Mouse (Mus musculus): Measurements from ENCODE around the gene Mvk. TPM values are rescaled to one million over a fixed set of nuclear protein-coding genes. Genes with fewer than 3 reads are reported as not detected.

The Mvk gene
- polyA plus RNA-seq, 1 experiment from 2014 or later: 58.6 TPM

DNA sequence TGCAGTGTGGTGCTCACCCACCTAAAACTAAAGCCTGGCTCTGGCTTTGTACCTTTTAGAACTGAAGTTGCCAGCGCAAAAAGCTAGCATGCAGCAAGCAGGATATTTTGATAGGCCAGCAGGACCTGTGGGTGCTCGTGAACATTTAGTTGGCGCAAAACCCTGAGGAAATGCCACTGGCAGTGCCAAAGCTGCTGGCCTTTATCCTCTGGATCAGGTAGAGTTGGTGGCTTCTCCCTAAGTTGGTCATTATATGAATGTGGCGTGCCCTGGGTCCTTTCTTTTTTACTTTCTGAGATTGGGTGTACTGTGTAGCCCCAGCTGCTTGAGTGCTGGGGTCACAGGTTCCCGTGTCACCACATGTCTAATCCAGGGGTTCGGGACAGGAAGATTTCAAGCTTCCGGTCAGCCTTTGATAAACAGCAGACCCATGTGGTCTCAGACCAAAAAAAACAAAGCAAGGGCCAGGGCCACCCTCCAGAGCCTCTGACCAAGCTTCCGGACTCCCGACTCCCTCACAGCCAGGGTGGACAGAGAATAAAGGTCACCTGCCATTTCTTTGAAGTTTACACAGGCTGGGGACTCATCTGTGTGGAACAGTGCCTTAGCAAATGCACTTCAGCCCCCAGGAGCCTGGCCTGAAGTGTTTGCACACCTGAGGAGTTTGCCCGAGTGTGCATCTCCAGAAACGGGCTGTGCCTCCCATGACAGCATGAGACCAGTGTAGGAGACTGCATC is 22.3 kb upstream of the Mvk start:
- no peak overlapping the region for H3K27ac ChIP-seq
- no peaks in the 10 kb centered on the region for H3K9me3 ChIP-seq
- 82% methylated on average over 11 of the region's 11 CpGs for WGBS
- peaks cover 54% of the 10 kb centered on the region for H3K36me3 ChIP-seq
- H3K4me3 ChIP-seq: no peak overlapping the region
- no peak overlapping the region for H3K4me2 ChIP-seq
- no peaks in the 10 kb centered on the region for H3K4me1 ChIP-seq
- ATAC-seq (ENCODE audit: insufficient number of reproducible peaks, low FRiP score, low TSS enrichment, low read depth): no peak
- no peak overlapping the region for H3K9ac ChIP-seq
- H3K27me3 ChIP-seq: no peaks in the 10 kb centered on the region

DNA sequence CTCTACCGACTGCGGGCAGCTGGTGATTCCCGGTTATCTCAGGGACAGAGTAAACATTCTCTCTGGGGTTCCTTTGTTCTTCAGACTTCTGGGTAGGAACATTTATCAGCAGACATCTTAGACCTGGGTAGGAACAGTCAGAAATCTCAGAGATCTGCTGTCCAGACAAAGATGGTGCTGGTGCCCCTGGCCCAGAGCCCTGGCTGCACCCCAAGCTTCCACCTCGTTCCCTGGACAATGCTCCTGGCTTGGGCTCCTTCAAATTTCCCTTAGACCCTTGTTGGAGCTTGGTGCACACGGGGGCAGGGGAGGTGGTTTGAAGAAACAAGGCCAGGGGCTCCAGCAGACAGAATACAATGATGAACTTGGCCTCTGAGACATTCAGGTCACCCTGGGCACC is 21.5 kb upstream of the Mvk start:
- Histone ChIP-seq H3K4me2 (no peak overlapping the region), H3K4me1 (no peaks in the 10 kb centered on the region), H3K9me3 (no peaks in the 10 kb centered on the region), H3K4me3 (no peak overlapping the region), H3K27ac (no peak overlapping the region), H3K27me3 (no peaks in the 10 kb centered on the region), H3K9ac (no peak overlapping the region), H3K36me3 (peaks cover 45% of the 10 kb centered on the region)
- ATAC-seq (ENCODE audit: insufficient number of reproducible peaks, low FRiP score, low TSS enrichment, low read depth): no peak
- WGBS: 36% methylated on average over 5 of the region's 5 CpGs

DNA sequence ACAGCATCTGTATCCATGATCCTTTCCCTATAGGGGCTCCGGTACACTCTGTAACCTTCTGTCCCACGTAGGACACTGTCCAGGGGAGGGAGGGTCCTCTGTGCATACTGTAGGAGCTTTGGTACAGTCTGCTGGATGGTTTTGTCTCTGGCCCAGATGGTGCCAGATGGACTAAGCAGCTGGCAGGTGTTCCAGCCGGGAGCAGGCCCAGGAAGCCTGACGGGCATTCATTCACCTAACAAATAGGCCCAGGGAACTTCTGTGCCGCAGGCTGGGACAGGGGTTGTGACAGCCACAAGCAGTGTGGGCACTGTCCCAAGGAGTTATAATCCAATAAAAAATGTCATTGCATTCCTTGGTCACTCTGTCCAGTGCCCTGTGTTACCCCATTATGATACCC is 20.1 kb upstream of the Mvk start:
- WGBS: 74% methylated on average over 5 of the region's 5 CpGs
- H3K9ac ChIP-seq: no peak overlapping the region
- no peak overlapping the region for H3K27ac ChIP-seq
- H3K9me3 ChIP-seq: no peaks in the 10 kb centered on the region
- no peaks in the 10 kb centered on the region for H3K27me3 ChIP-seq
- H3K36me3 ChIP-seq: peaks cover 32% of the 10 kb centered on the region
- no peak overlapping the region for H3K4me3 ChIP-seq
- no peak overlapping the region for H3K4me2 ChIP-seq
- ATAC-seq (ENCODE audit: insufficient number of reproducible peaks, low FRiP score, low TSS enrichment, low read depth): no peak
- H3K4me1 ChIP-seq: peaks cover 6% of the 10 kb centered on the region; the same call in 1 of the 2 replicates

DNA sequence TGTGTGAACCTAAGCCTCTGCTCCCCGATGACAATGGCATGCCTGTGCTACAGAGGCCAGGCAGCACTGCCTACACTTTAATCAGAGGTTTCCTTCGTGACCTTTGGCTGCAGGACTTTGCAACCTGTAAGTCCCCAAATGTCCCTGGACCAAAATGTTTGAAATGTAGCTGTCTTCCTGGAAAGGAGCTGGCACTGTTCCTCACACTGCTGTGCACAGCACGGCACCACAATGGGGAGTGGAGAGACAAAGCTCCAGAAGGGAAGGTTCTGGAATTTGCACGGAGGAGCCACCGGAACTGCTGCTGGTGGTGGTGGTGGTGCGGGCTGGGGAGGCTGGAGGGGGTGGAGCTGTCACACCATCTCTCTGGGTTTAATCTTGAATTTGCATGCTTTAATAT is 17.3 kb upstream of the Mvk start:
- no peak for ATAC-seq (ENCODE audit: insufficient number of reproducible peaks, low FRiP score, low TSS enrichment, low read depth)
- H3K9ac ChIP-seq: no peak overlapping the region
- 76% methylated on average over 6 of the region's 6 CpGs for WGBS

DNA sequence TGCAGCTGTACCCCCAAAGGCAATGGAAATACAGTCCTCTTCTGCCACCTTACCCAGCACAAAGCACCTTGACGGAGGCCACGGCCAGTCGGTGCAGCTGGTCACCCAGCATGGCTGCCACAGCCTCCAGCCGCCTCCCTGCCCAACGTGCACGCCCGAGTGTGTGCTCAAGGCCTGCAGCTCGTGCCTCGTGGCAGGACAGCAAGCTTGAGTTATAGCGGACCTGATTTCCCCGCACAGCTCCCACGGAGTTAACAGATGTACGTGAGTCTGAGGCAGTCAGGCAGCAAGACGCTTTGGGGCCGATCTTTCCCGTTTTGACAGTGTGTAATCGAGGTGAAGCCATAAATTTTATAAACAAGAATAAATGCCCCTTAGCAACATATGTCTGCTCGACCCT is 15.4 kb upstream of the Mvk start:
- no peak for ATAC-seq (ENCODE audit: insufficient number of reproducible peaks, low FRiP score, low TSS enrichment, low read depth)
- WGBS: 43% methylated on average over 18 of the region's 18 CpGs

More for the DNA sequence above, 17.3 kb upstream of the Mvk start:
- H3K27me3 ChIP-seq: no peaks in the 10 kb centered on the region
- H3K36me3 ChIP-seq: 0 out of 2 replicates have a peak, but pooled peaks cover 4% of the 10 kb centered on the region
- H3K4me3 ChIP-seq: no peak overlapping the region
- H3K4me2 ChIP-seq: no peak overlapping the region
- H3K27ac ChIP-seq: no peak overlapping the region
- H3K4me1 ChIP-seq: peaks cover 9% of the 10 kb centered on the region; the same call in 1 of the 2 replicates
- no peaks in the 10 kb centered on the region for H3K9me3 ChIP-seq

DNA sequence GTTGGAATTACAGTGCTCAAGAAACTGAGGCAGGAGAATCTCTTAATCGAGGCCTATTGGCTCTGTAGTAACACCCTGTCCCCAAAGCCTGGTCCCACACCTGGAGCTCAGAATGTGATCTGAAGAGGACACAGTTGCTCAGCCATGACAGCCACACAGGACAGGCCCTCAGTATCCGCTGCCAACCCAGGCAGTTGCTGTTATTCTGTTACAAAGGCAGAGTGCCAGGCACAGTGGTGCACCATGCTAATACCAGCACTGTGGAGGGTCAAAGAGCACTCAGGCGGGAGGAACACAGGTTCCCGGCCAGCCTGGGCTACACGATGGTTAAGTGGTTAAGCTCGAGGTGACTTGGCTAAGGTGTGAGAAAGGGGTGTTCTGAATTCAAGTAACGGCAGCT is 14.3 kb upstream of the Mvk start:
- no peak for ATAC-seq (ENCODE audit: insufficient number of reproducible peaks, low FRiP score, low TSS enrichment, low read depth)
- 84% methylated on average over 7 of the region's 7 CpGs for WGBS
- H3K36me3 ChIP-seq: peaks cover 4% of the 10 kb centered on the region
- H3K4me3 ChIP-seq: no peak overlapping the region
- H3K9me3 ChIP-seq: no peaks in the 10 kb centered on the region
- no peak overlapping the region for H3K9ac ChIP-seq
- H3K4me2 ChIP-seq: no peak overlapping the region
- H3K4me1 ChIP-seq: peaks cover 9% of the 10 kb centered on the region; the same call in 1 of the 2 replicates
- no peak overlapping the region for H3K27ac ChIP-seq
- no peaks in the 10 kb centered on the region for H3K27me3 ChIP-seq

More for the DNA sequence above, 15.4 kb upstream of the Mvk start:
- Histone ChIP-seq H3K4me1 (peaks cover 9% of the 10 kb centered on the region; the same call in 1 of the 2 replicates), H3K9ac (peak overlapping the region; percentile 14; the same call in 1 of the 2 replicates), H3K36me3 (no peaks in the 10 kb centered on the region), H3K27ac (no peak overlapping the region), H3K4me2 (no peak overlapping the region), H3K9me3 (no peaks in the 10 kb centered on the region), H3K4me3 (no peak overlapping the region), H3K27me3 (no peaks in the 10 kb centered on the region)

DNA sequence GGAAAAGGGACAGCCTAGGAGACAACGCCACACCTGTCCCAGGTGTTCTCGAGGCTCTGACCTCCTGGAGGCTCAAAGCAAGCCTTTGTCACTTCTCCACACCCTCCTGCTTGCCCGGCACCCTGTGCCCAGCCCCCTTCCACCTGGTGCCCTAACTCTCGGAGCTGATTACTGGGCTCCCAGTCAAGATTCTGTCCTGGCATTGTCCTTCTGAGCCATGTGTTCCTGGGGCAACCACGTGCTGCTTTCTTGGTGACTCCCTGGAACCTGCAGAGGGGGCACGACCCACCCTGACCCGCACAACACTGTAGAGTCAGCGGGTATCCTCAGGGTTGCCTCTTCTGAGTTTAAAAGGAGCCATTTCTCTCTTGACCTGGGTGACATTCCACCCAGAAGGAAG is 9.7 kb upstream of the Mvk start:
- WGBS: 89% methylated on average over 8 of the region's 8 CpGs
- H3K36me3 ChIP-seq: peaks cover 35% of the 10 kb centered on the region
- H3K27me3 ChIP-seq: no peaks in the 10 kb centered on the region

DNA sequence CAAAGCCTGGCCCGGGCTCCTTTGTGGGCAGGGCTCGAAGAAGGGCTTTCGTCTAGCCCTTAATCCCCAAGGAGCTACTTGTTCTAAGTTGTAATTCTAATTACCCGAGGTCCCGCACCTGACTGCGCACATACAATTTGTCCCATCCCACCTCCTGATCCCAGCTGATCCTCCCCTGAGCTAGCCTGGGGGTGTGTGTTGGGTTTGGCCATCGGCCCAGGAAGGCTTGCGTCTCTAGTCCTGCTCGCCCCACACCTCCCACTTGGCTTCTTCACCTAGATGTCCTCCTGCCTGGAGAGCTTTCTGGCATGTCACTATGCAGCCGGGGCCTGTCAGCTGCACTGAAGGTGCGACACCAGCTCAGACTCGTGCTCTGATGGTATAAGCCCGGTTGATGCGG is 8.5 kb upstream of the Mvk start:
- no peak for ATAC-seq (ENCODE audit: insufficient number of reproducible peaks, low FRiP score, low TSS enrichment, low read depth)
- no peak overlapping the region for H3K4me2 ChIP-seq
- WGBS: 86% methylated on average over 14 of the region's 14 CpGs
- H3K9me3 ChIP-seq: no peaks in the 10 kb centered on the region
- H3K4me3 ChIP-seq: no peak overlapping the region
- H3K36me3 ChIP-seq: peaks cover 35% of the 10 kb centered on the region
- H3K4me1 ChIP-seq: no peaks in the 10 kb centered on the region
- no peaks in the 10 kb centered on the region for H3K27me3 ChIP-seq
- H3K27ac ChIP-seq: no peak overlapping the region
- H3K9ac ChIP-seq: no peak overlapping the region

More for the DNA sequence above, 9.7 kb upstream of the Mvk start:
- no peak overlapping the region for H3K27ac ChIP-seq
- no peaks in the 10 kb centered on the region for H3K4me1 ChIP-seq
- H3K4me3 ChIP-seq: no peak overlapping the region
- no peaks in the 10 kb centered on the region for H3K9me3 ChIP-seq
- H3K9ac ChIP-seq: no peak overlapping the region
- H3K4me2 ChIP-seq: no peak overlapping the region
- ATAC-seq (ENCODE audit: insufficient number of reproducible peaks, low FRiP score, low TSS enrichment, low read depth): no peak

DNA sequence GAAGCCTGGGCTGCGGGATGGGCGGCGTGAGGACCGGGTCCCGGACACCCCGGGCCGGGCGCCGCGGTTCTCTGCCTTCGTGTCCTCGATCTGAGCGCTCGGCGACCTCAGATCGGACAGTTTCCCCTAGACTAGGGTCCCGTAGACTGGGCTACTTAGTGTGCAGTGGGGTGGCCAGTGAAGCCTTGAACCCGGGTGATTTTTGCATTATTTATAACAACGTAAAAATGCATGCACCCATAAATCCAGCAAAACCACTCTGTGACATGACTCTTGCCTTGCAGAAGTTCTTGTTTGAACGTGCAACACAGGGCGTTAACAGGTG is 261 bp downstream of the Mvk start:
- ATAC-seq (ENCODE audit: insufficient number of reproducible peaks, low FRiP score, low TSS enrichment, low read depth): no peak
- H3K27ac ChIP-seq: peak overlapping the region; percentile 51
- no peaks in the 10 kb centered on the region for H3K27me3 ChIP-seq
- peak overlapping the region; percentile 83 for H3K4me3 ChIP-seq
- peak overlapping the region; percentile 85 for H3K9ac ChIP-seq
- H3K9me3 ChIP-seq: no peaks in the 10 kb centered on the region
- peaks cover 29% of the 10 kb centered on the region for H3K36me3 ChIP-seq
- under 1% methylated on average over 21 of the region's 21 CpGs for WGBS
- H3K4me2 ChIP-seq: peak overlapping the region; percentile 77
- peaks cover 22% of the 10 kb centered on the region for H3K4me1 ChIP-seq

DNA sequence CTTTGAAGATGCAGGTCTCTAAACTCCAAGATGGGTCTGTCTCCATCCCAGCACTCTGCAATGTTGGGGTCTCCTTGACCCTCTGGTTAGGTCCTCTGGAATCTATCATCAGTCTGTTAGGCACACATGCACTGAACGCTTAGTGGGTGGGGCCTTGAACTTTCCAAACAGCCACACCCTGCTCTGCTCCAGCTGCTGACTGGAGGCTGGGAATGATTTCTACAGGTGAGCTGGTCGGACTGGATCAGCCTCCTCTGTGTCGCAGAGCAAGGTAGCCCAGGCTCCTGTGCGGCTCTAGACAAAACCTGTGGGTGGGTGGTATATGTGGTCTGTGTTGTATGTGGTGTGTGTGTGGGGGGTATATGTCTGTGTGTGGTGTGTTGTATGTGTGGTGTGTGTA is 4.9 kb downstream of the Mvk start:
- 61% methylated on average over 4 of the region's 4 CpGs for WGBS
- no peaks in the 10 kb centered on the region for H3K27me3 ChIP-seq
- H3K9ac ChIP-seq: no peak overlapping the region
- H3K27ac ChIP-seq: no peak overlapping the region
- H3K36me3 ChIP-seq: peaks cover 72% of the 10 kb centered on the region
- H3K4me2 ChIP-seq: no peak overlapping the region
- H3K9me3 ChIP-seq: no peaks in the 10 kb centered on the region
- H3K4me3 ChIP-seq: no peak overlapping the region
- no peak for ATAC-seq (ENCODE audit: insufficient number of reproducible peaks, low FRiP score, low TSS enrichment, low read depth)
- H3K4me1 ChIP-seq: peaks cover 14% of the 10 kb centered on the region

DNA sequence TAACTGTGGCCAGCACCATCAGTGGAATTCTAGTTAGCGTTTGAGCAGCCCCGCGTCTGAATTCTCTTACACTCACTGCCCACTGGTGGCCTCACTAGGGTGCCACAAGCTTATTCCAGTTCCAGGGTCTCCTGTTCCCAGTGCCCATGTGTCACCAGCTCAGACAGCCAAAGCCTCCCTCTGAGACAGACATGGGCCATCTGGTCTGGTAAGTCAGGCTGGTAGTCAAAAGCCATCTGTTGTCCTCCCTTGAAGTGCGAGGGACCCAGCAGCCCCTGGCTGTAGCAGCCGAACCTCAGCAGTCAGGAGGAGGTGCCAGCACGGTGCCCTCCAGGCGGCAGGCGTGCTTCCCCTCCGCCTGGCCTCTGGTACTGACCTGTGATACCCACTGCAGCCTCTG is 12.2 kb downstream of the Mvk start:
- Histone ChIP-seq H3K4me1 (peaks cover 5% of the 10 kb centered on the region; the same call in 1 of the 2 replicates), H3K9me3 (no peaks in the 10 kb centered on the region), H3K27ac (no peak overlapping the region), H3K36me3 (peaks cover 35% of the 10 kb centered on the region), H3K9ac (no peak overlapping the region), H3K4me2 (no peak overlapping the region), H3K4me3 (no peak overlapping the region), H3K27me3 (no peaks in the 10 kb centered on the region)
- WGBS: 64% methylated on average over 9 of the region's 9 CpGs
- no peak for ATAC-seq (ENCODE audit: insufficient number of reproducible peaks, low FRiP score, low TSS enrichment, low read depth)

DNA sequence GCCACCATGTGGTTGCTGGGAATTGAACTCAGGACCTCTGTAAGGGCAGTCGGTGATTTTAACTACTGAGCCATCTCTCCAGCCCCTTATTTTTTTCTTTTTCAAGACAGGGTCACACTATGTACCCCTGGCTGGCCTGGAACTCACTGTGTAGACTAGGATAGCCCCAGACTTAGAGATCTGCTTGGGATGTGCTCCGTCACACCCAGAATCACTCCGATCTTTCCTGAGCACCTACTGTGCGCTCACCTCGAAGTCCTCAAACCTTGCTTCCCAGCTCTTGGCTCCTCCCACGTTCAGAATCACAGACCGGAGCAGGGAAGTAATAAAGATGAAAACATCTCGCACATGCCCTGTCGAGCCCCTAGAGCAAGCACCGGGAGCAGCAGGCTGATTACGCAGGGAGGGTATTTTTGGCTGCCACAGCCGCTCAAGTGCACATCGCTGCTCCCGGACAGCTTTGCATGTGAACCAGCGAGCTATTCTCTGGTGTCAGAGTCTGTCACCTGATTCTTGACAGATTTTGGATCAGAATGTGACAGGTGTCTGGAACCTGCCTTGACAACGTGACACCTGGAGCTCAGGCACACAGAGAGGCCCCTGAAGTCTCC is 13.0 kb downstream of the Mvk start:
- WGBS: 73% methylated on average over 16 of the region's 16 CpGs
- H3K27ac ChIP-seq: no peak overlapping the region
- peaks cover 27% of the 10 kb centered on the region for H3K36me3 ChIP-seq
- H3K27me3 ChIP-seq: no peaks in the 10 kb centered on the region
- H3K4me2 ChIP-seq: no peak overlapping the region
- H3K9ac ChIP-seq: no peak overlapping the region
- no peaks in the 10 kb centered on the region for H3K9me3 ChIP-seq
- no peak overlapping the region for H3K4me3 ChIP-seq
- no peak for ATAC-seq (ENCODE audit: insufficient number of reproducible peaks, low FRiP score, low TSS enrichment, low read depth)
- peaks cover 8% of the 10 kb centered on the region; the same call in 1 of the 2 replicates for H3K4me1 ChIP-seq
